Mouse (Mus musculus) G1E (cell line): ENCODE measurements at regions not wholly inside any gene's neighbourhood (a gene's known extent, or its start where the extent isn't known, plus 50 kb on each side); places are given as distances from the start of the nearest gene placed in this dataset.

Source experiments
- CTCF ChIP-seq: IDR thresholded peaks from 2 replicates; pipeline ENCODE4 v1.5.1; 2012; ENCODE audit warnings: low read depth, low read length, inconsistent platforms, mixed read lengths
- GATA1 ChIP-seq: IDR thresholded peaks from 2 replicates; pipeline ENCODE4 v1.6.1; 2012; ENCODE audit warnings: borderline replicate concordance, low read length, inconsistent platforms, mixed read lengths
- GATA2 ChIP-seq: IDR thresholded peaks from 2 replicates; pipeline ENCODE4 v1.6.1; 2012; ENCODE audit warnings: low read depth, low read length, inconsistent platforms, borderline replicate concordance
- POLR2AphosphoS5 ChIP-seq: IDR thresholded peaks from 2 replicates; pipeline ENCODE4 v1.6.1; 2012; ENCODE audit warnings: low read depth, low read length, inconsistent platforms; ENCODE audit not compliant: insufficient replicate concordance
- TAL1 ChIP-seq: conservative IDR thresholded peaks from 2 replicates; pipeline ENCODE4 v1.6.1; 2012; ENCODE audit warnings: low read depth, low read length, inconsistent platforms, mixed read lengths

- no peak for TF ChIP-seq CTCF
- no peak for TF ChIP-seq POLR2AphosphoS5
- no peak for TF ChIP-seq GATA1
- no peak for TF ChIP-seq GATA2
- no peak for TF ChIP-seq TAL1
Observed at GRCm38 (mm10) chr14:105056171-105056570, 121.0 kb downstream of the Rbm26 start.
